Mouse (Mus musculus): ENCODE results near the gene Bclaf1.

Gene Bclaf1

DNA sequence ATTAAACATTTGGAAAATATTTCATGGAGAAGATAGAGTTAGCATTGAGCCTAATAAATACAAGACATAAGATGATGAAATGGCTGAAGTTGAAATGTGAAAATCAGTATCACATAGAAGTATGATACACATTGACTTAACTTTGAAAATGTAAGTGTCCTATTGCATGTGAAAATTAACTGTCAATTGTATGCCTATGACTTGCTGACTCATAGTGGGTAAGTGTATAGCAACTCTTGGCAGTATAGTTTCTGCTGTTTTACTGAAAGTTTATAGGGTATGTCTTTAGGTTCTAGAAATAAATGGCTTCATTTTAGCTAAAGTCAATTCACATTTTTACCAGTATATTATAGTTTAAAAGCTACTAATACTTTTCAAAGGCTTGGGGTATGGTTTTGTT is 14.0 kb downstream of the Bclaf1 start:
- DNase-seq = no peak

DNA sequence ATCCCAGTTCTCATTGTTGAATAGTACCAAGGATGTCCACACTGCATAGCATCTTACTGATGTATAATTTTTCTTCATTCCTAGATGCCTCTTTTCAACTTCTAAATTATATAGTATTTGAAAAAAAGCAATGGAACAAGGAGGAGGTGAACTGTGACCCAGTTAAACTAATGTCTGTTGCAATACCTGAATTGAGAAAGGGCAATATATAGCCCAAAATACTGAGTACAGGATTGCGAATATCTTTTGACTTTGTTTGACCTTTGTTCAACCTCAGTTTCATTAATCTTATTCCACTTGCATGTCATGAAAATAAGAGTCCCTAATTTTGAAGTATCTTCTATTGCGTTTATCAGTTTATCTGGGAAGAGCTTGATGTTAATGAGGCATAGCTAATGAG is 19.0 kb downstream of the Bclaf1 start:
- DNase-seq = no peak

DNA sequence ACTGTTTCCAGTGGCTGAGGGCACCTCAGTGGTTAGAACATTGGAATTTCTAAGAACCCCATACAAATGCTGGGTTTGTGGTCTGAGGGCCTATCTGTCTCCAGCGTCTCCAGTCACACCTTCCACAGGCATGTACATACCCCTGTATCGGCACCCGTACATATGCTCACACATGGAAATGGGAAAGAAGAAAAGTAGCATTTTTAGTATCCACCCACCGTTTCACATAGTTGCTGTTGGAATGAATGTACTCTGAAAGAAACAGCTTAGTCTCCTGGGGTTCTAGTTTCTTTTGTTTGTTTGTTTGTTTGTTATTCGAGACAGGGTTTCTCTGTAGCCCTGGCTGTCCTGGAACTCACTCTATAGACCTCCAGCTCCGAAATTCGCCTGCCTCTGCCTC is 25.6 kb downstream of the Bclaf1 start:
- DNase-seq = no peak

DNA sequence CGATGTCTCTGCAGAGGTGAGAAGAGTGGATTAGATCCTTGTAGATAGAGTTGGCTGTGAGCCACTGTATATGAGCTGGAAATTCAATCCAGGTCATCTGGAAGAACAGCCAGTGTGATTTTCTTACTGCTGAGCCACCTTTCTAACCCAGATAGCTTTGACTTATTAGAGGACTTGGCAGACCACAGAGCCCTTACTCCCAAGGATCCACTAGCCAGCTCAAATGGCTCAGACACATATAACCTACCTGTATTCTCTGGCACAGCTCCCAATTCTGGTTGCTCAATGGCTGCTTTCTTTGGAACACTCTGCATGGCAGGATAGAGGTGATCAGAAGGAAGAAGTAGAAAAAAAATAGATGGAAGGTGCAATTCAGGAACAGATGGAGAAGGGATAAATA is 33.5 kb downstream of the Bclaf1 start:
- DNase-seq = peak; percentile 25

DNA sequence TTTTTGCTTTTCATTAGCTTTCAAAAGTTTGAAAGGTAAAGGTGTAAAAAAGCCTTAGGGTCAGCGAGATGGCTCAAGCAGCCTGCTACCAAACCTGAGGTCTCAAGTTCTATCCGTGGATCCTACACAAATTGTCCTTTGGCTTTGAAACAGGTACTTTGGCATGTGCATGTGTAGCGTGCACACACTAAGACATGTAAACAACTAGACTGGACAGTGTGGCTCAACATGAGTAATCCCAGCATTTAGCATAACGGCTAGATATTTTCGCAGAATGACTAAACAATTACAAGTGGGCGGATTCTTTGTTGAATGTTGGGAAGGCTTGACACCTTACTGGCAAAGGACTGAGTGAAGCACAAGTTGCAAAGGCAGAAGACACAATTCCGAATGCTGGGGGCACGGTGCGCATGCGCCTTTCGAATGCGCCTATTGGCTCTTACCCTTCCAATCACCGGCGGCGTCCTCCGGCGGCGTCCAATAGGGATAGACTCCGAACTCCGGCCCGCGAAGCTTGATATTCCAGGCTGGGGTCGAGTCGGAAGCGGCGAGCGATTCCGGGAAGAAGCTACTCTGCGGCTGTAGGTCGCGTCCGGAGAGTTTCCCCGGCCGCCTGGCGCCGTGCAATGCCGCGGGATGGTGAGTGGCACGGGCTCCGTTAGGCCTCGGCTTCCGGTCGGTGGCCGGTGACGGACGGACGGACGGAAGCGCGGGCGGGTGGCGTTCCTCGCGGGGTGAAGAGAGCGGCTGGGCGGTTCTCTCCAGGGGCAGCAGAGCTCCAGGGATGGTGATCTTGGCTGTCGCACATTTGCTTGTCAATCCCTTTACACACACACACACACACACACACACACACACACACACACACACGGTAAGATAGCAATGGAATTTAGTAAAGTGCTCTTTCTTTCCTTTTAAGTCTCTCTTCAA is 35.3 kb downstream of the Bclaf1 start, which contains the start of gene Mtfr2:
Mtfr2 (plus strand) TSS at position 486 of the 930 bp plus-strand sequence.
- peak; percentile 94 for DNase-seq

DNA sequence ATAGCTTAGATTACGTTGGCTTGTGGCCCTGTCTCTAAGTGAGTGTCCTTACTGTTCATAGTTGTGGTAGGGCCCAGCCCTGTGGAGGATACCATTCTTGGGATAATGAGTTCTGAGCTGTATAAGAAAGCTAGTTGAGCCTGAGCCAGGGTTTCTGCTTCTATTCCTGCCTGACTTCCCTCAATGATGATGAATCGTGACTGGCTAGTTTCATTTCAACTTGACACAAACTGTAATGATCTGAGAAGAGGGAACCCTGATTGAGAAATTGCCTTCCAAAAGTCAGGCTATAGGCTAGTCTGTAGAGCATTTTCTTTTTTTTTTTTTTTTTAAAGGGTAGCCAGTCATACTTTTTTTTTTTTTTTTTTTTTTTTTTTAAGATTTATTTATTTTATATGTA is 36.6 kb downstream of the Bclaf1 start:
- DNase-seq = no peak

DNA sequence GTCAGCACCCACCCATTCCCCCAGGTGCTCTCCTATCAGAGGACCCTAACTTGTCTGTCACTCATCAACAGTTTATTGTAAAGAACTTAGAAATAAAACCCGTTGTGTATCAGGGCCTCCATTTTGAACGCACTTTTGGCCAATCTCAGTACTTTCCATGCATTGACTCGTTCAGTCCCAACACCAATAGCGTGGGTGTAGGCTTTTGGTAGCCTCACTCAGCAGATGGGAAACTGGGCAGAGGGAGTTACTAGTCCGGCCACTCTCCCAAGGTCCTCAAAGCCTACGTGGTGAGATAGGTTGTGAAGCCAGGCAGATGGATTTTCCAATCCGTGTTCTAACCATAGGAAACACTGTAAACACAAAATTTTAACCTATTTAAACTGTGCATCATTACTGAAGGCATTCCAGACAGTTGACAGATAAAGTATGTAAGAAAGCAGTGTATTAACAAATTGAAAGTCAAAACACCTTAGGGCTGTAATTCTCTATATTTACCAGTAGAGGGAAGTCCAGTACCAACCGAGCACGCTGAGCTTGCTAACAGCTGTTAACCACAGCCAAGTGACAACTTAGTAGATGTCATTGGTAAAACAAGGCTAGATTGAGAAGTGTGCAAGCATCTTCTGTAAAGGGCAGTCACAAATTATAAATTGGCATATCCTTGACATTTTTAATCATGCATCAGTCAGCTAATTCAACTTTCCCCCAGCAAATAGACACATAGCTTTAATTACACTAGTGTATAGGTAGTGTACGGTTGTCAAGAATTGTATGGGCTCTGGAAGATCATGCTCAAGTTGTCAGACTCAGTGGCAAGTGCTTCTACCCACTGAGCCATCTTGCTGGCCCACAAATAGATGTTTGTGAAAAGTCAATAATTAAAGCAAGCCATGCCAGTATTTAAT is 49.5 kb downstream of the Bclaf1 start:
- peak; percentile 33 for DNase-seq

DNA sequence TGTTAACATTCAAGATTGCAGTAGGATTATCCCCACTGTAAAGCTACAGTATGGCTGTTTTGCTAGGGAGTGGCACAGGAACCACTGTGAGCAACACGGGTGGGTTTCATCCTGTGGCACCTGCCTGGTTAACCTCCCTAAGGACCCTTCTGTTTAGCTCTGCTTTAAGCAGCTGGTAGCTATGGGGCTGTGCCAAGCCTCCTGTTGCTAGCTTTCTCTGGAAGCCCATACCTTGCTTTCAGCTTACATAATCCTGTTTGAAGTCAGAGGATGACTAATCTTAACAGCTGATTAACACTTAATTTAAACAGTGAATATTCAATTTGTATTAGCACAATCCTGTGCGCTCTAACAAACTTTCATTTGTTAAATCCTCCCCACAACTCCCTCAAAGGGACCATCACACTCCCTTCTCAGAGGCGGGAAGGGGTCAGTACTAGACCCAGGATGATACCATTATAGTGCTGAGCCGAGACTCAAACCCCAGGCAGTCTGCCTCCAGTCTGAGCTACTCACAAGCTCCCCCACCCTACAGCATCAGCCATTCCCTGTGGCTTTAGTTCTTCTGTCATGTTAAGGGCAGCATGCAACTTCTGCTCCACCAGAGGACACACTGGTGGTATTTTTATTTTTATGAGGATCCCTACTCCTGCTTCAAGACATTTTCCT is 50.3 kb downstream of the Bclaf1 start:
- no peak for DNase-seq

DNA sequence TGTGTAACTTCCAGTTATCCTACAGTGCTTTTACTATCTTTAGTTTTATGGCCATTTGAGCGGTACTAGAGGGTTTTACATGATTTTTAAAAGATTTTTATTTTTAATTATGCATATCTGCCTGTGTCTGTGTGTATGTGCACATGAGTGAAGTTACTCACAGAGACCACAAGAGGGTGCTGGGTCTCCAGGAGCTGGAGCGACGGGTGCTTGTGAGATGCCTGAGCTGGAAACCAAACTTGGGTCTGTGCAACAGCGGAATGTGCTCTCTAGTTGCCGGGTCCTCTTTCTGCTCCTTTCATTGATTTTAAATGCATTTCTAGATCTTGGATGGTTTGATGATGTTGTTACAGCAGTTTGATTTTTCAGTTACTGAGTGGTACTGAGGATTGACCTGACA is 59.8 kb downstream of the Bclaf1 start:
- no peak for DNase-seq

DNA sequence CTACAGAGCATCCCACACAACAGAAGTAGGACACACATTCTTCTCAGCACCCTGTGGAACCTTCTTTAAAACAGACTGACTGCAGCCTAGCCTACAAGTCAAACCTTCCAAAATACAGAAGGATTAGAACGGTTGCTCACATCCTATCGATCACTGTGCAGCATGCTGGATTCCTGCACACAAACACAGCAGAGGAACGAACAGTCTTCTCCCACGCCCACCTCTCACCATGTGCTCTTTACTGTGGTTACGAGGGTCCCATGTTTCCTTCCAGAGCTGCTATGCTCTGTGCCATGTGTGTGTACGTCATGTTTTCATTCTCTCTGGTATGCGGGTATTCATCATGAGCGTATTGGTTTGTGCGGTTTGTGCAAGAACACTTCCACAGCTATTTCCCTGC is 65.4 kb downstream of the Bclaf1 start:
- no peak for DNase-seq

DNA sequence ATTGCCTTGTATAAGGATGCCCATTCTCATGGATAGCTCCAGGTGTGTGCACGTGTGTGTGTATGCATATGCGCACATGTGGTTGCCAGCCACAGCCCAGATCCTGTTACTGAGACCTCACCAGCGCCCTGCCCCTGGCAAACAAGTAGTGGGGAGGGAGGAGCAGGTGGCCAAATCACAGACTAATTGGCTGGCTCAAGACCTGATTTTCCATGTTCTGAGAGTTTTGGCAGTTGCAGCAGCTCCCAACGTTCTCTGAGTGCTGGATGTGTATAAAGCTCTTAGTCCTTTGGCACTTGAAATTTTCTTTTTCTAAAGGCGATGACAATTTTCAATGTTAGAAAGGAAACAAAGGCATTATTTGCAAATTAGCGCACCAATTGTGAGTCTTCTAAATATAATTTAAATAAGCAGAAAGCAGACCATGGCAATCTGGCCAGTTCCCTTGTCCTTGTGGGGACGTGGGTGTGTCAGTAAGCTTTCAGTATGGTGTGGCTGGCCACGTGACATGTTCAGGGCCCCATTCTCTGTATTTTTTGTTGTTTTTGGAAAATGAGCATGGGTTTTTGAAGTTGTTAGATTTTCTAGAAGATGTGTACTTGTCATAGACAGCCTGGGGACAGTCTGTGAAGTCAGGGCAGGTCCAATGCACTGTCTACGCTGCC is 66.9 kb downstream of the Bclaf1 start:
- no peak for DNase-seq

DNA sequence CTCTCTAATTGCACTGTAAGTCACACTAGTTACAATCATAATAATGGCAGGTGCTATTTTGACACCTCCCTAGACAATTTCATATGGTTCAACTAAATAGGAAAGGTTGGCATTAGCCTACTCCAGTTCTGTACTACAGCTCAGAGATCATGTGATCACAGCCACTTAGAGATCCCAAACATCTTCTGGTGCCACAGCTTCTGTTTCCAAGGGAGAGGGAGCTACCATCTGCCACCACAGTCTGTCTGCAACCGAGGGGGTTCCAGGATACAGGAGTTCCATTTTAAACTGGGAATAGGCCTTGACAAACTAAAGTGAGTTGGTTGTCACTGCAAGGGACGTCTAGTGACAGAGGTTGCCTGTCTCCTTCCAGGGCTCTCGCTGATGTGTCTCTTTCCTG is 68.5 kb downstream of the Bclaf1 start:
- DNase-seq = no peak

DNA sequence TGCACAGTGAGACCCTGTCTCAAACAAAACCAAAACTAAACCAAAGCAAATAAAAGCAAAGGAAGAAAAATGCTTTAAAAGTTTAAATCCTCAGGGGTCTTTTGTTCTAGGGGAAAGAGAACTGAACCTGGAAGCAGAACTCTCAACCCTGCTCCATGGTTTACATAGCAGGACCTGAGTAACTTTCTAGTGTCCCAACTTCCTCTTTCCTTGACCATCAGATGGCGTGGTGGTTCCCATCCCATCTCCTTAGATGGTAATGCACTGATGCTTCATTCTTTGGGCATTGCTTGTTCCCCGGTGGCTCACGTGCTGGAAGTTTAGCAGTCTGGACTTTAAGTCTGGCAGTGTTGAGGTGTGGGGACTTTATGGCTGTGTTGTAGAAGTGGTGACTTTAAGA is 69.1 kb downstream of the Bclaf1 start:
- no peak for DNase-seq

DNA sequence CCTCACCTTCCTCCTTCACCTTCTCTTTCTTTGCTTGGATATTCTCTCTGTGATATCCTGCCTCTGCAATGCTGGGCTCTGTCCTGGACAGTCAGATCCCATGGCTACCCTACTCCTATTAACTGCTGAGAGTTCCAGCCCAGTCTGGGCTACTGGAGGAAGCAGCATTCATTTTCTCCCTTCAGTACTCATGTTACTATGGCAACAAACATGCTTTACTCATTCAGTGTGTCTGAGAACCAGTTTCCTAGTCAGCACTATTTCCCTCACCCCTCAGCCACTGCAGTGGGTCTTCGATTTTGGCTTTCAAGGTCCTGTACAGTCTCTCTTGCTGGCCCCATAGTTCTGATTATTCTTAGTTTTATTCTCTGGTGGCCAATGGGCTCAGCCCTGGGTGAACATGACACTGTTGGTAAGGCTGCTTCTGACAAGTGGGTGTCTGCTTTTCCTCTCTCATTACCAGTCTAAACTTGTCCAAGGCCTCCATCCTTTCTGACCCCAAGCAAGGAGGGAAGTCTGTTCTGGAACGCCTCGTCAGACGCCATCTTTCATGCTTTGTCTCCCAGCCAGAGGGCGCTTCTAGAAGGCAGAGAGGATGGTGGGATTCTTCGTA is 70.6 kb downstream of the Bclaf1 start:
- no peak for DNase-seq

DNA sequence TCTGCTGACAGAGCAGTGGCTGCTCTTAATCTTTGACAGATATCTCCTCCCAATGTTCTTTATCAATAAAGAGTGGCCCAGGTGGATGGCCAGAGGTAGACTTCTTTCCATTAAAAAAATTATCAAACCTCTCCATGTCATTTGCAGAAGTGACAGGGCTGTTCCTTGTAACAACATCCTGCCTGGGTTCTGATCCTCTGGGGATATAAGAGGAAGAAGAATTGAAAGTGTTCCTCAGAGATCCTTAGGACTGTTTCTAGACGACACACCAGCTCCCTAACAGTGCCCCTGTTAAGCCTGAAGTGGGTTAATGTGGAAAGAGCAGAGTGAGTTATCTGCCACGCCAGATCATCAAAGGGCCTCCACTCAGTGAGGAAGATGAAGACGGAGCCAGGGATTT is 78.3 kb downstream of the Bclaf1 start:
- DNase-seq = no peak
